Mouse (Mus musculus) cortical plate, adult 2 months (tissue): ENCODE data around the gene Map4.

Experiments
- CTCF ChIP-seq: fragments of 200-500 bp; IDR thresholded peaks from 2 replicates; pipeline ENCODE4 v1.5.1; 2011; ENCODE audit warnings: mild to moderate bottlenecking, control low read depth, low read length; ENCODE audit not compliant: insufficient read depth; ENCODE audit errors: extremely low read depth
- POLR2A ChIP-seq: fragments of 200-500 bp; IDR thresholded peaks from 2 replicates; pipeline ENCODE4 v1.6.1; 2011; ENCODE audit warnings: mild to moderate bottlenecking, low read length, control low read depth; ENCODE audit not compliant: insufficient read depth; ENCODE audit errors: extremely low read depth

GRCm38 (mm10) chr9:110118249-110118648 lies 187.0 kb downstream of the Map4 start:
- no peak for TF ChIP-seq CTCF
- TF ChIP-seq POLR2A: no peak
